Mouse (Mus musculus): ENCODE measurements at regions not wholly inside any gene's neighbourhood (a gene's known extent, or its start where the extent isn't known, plus 50 kb on each side); places are given as distances from the start of the nearest gene placed in this dataset.

DNA sequence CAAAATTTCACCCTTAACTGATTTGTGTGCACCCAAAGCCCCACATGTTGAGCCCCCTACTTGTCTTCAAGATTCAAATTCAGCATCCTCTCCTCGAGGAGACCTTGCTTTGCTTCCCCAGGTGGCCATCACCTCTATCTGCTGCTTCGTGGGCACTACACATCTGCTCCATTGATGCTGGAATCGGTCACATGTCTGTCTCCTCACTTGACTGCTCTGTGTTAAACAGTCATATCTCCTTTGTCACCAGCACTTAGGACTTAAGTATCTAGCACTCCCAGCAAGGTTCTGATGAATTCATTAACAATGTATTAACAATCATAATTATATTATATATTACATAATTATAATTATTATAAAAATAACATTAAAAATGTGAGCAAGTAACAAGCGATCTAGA lies 192.9 kb downstream of the Atp23 start:
- H3K27ac ChIP-seq (ENCODE audit: insufficient read depth, low read length), result no peak overlapping the region
- H3K4me3 ChIP-seq (ENCODE audit: insufficient read depth, low read length), result no peak overlapping the region
- H3K4me1 ChIP-seq (ENCODE audit: control insufficient read depth, insufficient read depth, low read length), result no peaks in the 10 kb centered on the region
- TF ChIP-seq CTCF (IDR thresholded peaks at IDR 0.05; ENCODE audit: extremely low read depth, insufficient read depth, low read length), result no peak
- no peak for TF ChIP-seq POLR2A (IDR thresholded peaks at IDR 0.05; ENCODE audit: extremely low read depth, insufficient read depth, low read length)

DNA sequence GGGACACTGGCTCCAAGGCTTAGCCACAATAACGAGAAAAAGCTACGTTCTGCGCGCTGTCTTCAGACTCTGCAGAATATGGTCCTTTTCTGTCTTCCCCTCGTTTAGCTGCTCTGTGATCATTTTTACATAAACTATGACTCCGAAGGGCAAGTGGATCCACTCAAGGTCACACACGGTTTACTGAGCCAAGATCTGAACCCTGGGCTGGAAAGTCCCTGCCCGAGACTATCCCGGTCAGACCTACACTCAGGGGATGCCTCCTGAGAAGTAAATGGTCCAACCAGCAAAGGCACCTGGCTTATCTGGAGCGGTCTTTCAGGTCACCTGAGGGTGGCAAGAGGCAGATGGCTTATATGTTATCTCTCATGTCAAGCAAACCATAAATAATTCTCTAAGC lies 204.1 kb downstream of the Atp23 start:
- no peaks in the 10 kb centered on the region for H3K4me1 ChIP-seq (ENCODE audit: control insufficient read depth, insufficient read depth, low read length)
- H3K27ac ChIP-seq (ENCODE audit: insufficient read depth, low read length), result no peak overlapping the region
- H3K4me3 ChIP-seq (ENCODE audit: insufficient read depth, low read length), result no peak overlapping the region
- TF ChIP-seq POLR2A (IDR thresholded peaks at IDR 0.05; ENCODE audit: extremely low read depth, insufficient read depth, low read length) (no peak), CTCF (IDR thresholded peaks at IDR 0.05; ENCODE audit: extremely low read depth, insufficient read depth, low read length) (no peak)

DNA sequence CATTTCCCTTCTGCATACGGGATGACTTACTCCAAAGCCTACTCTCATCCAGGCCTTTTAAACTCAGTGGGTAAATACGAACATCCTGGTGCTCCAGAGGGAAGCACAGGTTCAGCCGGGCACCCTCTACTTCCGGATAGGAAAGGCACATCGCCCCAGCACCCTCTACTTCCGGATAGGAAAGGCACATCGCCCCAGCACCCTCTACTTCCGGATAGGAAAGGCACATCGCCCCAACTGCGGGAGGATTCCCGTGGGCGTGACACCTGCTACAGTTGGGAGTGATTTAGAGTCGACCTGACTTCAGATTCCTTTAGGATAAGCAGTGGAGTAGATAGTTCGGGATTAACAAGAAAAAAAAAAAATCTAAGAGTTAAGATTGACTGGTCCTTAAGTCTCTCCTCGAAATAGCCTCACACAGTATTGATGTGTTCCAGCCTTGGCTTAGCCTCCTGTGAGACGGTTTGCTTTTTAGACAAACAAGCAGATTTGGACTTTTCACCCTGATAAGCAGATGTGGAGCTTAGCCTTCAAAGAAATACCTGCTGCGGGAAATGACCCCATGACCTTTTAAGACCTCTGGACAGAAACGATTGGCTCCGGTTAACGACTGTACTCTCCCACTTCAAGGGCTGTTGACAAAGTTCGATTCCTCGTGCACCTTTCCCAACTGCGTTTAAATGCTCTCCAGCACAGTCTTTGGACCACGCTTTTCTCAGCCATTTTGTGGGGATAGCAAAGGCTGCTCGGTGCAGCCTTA lies 210.1 kb downstream of the Atp23 start:
- no peak overlapping the region for H3K27ac ChIP-seq (ENCODE audit: insufficient read depth, low read length)
- H3K4me1 ChIP-seq (ENCODE audit: control insufficient read depth, insufficient read depth, low read length), result no peaks in the 10 kb centered on the region
- no peak overlapping the region for H3K4me3 ChIP-seq (ENCODE audit: insufficient read depth, low read length)
- TF ChIP-seq CTCF (IDR thresholded peaks at IDR 0.05; ENCODE audit: extremely low read depth, insufficient read depth, low read length) (no peak), POLR2A (IDR thresholded peaks at IDR 0.05; ENCODE audit: extremely low read depth, insufficient read depth, low read length) (no peak)

DNA sequence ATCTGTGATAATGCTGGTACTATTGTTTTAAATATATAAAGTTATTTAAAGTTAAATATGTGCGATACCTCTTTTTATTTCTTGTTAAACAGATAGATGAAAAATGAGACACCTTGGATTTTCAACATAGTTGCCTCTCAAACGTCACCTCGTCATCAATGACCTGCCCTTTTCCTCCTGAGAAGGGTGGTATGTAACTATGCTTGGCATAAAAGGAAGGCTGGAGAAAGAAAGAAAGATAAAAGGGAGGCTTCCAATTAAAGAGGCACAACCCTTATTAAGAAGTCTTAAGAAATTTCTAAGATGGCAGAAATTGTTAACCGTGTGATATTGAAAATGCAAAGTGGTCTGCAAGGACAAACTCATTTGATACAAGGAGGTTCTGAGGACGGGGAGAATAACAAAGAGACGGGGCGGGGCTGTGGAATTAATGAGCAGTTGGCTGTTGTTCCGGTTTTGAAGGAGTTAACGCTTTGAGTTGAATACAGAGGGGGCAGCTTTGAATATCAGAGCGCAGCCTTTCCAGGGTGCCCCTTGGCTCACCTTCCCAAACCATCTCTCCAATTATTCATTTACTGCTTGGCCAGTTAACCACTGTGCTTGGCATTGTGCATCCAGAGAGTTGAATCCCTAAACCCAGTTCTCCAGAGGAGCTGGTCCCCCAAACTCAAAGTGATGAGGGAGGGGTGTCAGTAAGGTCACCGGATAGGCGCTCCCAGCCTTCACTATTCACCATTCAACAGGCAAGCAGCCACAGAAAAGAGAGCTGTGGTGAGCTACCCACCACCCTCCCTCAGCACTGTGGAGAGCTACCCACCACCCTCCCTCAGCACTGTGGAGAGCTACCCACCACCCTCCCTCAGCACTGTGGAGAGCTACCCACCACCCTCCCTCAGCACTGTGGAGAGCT lies 220.6 kb downstream of the Atp23 start:
- H3K4me1 ChIP-seq (ENCODE audit: control insufficient read depth, insufficient read depth, low read length), result no peaks in the 10 kb centered on the region
- TF ChIP-seq CTCF (IDR thresholded peaks at IDR 0.05; ENCODE audit: extremely low read depth, insufficient read depth, low read length) (no peak), POLR2A (IDR thresholded peaks at IDR 0.05; ENCODE audit: extremely low read depth, insufficient read depth, low read length) (no peak)
- H3K27ac ChIP-seq (ENCODE audit: insufficient read depth, low read length), result no peak overlapping the region
- H3K4me3 ChIP-seq (ENCODE audit: insufficient read depth, low read length), result no peak overlapping the region

DNA sequence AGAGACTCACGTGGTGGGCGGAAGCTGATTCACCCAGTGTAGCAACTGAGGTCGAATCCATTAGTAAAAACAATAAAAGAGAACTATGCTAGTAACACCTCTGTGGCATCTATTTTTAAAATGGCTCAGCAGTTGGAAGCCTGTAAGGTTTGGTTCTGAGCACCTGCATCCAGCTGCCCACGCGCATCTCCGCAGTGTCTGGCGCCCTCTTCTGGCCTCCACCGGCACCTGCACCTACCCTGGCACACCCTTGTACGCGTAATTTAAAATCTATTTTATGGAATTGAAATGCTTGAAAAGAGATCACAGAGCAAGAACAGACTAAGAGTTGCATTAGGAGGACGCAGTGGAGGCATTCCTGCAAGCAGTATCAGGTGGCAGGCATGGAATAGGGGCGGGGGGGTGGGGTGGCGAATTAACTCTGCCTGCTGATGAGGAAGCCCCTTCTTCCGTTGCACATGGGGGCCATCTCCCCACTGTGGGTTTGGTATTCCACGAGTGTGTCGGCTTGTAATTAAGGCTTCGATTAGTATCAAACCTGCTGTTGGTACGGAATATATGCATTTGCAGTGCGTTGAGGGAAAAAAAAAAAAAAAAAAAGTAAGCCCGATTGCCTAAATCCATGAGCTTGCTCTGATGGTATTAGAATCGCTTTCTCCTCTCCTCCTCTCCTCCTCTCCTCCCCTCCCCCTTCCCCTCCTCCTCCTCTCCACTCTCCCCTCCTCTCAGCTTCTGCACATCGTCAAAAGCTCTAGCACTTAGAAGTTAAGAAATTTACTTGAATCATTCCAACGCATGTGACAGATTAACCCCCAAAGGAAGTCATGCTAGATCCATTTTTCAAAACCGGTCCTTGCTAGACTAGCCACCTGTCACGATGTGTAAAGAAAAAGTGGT lies 221.7 kb downstream of the Atp23 start:
- Histone ChIP-seq H3K27ac (ENCODE audit: insufficient read depth, low read length) (no peak overlapping the region), H3K4me3 (ENCODE audit: insufficient read depth, low read length) (0 out of 2 replicates have a peak overlapping the region, but pooled peaks have one; percentile 22), H3K4me1 (ENCODE audit: control insufficient read depth, insufficient read depth, low read length) (no peaks in the 10 kb centered on the region)
- no peak for TF ChIP-seq POLR2A (IDR thresholded peaks at IDR 0.05; ENCODE audit: extremely low read depth, insufficient read depth, low read length)
- peak; percentile 42 for TF ChIP-seq CTCF (IDR thresholded peaks at IDR 0.05; ENCODE audit: extremely low read depth, insufficient read depth, low read length)

DNA sequence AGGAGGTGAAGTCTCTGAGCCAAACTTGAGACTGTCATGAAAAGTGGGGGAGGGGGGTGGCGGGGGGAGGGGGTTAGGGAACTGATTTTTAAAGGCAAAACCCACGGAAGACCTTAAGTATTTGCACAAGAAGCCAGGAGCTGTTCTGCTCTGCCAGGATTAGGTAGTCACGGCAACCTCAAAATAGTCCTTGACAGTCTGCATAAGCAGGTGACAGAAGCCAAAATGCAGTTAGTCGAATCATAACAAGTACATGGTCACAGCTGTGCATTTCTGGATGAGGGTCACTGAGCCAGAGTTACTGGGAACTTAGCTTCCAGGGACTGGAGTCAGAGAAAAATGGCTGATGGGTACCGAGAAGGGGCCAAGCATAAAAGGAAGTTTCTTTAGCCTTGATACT lies 227.7 kb downstream of the Atp23 start:
- H3K4me3 ChIP-seq (ENCODE audit: insufficient read depth, low read length), result no peak overlapping the region
- H3K27ac ChIP-seq (ENCODE audit: insufficient read depth, low read length), result no peak overlapping the region
- TF ChIP-seq POLR2A (IDR thresholded peaks at IDR 0.05; ENCODE audit: extremely low read depth, insufficient read depth, low read length) (no peak), CTCF (IDR thresholded peaks at IDR 0.05; ENCODE audit: extremely low read depth, insufficient read depth, low read length) (no peak)
- no peaks in the 10 kb centered on the region for H3K4me1 ChIP-seq (ENCODE audit: control insufficient read depth, insufficient read depth, low read length)

DNA sequence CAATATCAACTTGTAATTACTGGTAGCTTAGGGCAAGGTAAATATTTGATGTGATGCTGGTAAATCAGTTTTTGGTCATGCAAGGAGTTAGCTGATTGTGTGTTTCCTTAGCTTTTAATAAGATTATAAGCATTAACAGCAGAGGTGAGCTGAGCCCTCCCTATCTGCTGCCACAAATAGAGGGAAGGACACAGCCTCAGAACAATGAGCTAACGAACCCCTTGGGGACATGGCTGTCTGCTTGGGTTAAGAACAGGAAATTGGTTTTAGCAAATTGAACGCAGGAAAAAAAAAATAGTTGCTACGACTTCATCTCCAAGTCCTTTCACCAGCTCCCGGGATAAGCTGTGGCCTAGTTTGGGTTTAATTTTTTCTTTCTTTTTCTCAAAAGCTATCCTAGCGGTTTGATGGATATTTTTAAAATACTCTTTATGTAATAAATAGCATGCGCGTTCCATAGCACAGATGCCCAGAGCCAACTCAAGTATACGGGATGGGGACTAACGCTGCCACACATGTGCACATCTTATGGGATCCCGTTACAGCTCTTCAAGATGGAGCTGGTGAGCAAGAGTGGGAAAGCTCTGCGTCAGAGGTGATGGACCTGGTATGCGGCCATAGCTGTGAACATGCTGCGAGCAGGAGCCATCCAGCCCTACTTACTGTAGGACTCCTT lies 236.6 kb downstream of the Atp23 start:
- no peak for TF ChIP-seq CTCF (IDR thresholded peaks at IDR 0.05; ENCODE audit: extremely low read depth, insufficient read depth, low read length)
- TF ChIP-seq POLR2A (IDR thresholded peaks at IDR 0.05; ENCODE audit: extremely low read depth, insufficient read depth, low read length), result no peak
- H3K27ac ChIP-seq (ENCODE audit: insufficient read depth, low read length), result no peak overlapping the region
- H3K4me3 ChIP-seq (ENCODE audit: insufficient read depth, low read length), result no peak overlapping the region
- peaks cover 2% of the 10 kb centered on the region; the same call in 1 of the 2 replicates for H3K4me1 ChIP-seq (ENCODE audit: control insufficient read depth, insufficient read depth, low read length)

DNA sequence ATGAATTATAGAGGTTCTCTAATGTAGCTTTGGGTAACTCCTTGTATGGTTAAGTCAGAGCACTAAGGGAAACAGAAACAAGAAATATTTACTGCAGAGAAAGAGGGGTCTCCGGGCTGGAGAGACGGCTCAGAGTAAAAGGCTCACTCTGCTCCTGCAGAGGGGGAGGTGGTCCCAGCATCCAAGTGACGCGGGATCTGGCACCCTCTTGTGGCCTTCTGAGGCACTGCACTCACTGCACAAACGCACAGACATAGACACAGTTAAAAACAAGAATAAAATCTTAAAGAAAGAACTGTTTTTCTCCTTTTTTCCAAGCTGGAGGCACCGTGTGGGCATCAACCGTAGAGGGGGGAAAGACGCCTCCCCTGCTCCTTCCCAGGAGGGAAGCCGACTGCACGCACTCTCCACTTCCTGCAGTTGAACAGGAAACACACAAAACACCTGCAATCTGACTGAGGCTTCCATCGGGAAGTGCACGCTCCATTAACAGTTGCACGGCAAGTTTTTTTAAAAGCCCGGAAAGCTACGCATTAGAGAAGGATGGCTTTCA lies 237.6 kb downstream of the Atp23 start:
- no peak overlapping the region for H3K4me3 ChIP-seq (ENCODE audit: insufficient read depth, low read length)
- peaks cover 2% of the 10 kb centered on the region; the same call in 1 of the 2 replicates for H3K4me1 ChIP-seq (ENCODE audit: control insufficient read depth, insufficient read depth, low read length)
- TF ChIP-seq CTCF (IDR thresholded peaks at IDR 0.05; ENCODE audit: extremely low read depth, insufficient read depth, low read length) (peak; percentile 33; the same call in 1 of the 2 replicates), POLR2A (IDR thresholded peaks at IDR 0.05; ENCODE audit: extremely low read depth, insufficient read depth, low read length) (no peak)
- H3K27ac ChIP-seq (ENCODE audit: insufficient read depth, low read length), result no peak overlapping the region
